Mouse (Mus musculus): ENCODE results near the gene Slc39a3. TPM values are rescaled to one million over a fixed set of nuclear protein-coding genes. Genes with fewer than 3 reads are reported as not detected.
A peak's percentile ranks its signal among the peaks of the same experiment; 100 is the strongest.

The Slc39a3 gene
- polyA plus RNA-seq, 1 experiment from 2014 or later: 29.2 TPM

DNA sequence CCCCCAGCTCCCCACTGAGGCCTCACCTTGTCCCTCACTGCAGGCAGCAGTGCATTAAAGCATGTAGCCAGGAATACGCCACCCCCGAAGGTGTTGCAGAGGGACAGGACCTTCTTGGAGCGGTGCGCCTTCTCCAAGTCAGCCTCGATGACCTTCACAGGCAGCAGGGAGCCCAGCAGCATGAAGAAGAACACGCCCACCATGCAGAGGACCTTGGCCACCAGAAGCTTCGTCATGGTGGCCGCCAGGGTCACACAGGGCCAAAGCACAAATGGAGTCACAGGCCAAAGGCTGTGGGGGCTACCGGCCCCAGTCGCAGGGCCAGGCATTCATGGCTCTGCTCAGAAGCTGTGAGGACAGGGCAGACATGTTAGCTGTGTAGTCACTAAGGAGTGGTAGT is 3.6 kb downstream of the Slc39a3 start:
- Histone ChIP-seq H3K36me3 (replicated peaks) (peaks cover 41% of the 10 kb centered on the region), H3K27ac (no peak overlapping the region), H3K27me3 (no peaks in the 10 kb centered on the region), H3K9me3 (no peaks in the 10 kb centered on the region), H3K9ac (no peak overlapping the region), H3K4me3 (replicated peaks) (no peak overlapping the region), H3K4me2 (no peak overlapping the region), H3K4me1 (peaks cover 12% of the 10 kb centered on the region)
- WGBS: 86% methylated on average over 10 of the region's 10 CpGs
- no peak for ATAC-seq (ENCODE audit: low FRiP score)

- Histone ChIP-seq H3K9ac (no peak overlapping the region), H3K4me1 (peaks cover 13% of the 10 kb centered on the region), H3K4me2 (no peak overlapping the region), H3K9me3 (no peaks in the 10 kb centered on the region), H3K27me3 (peaks cover 25% of the 10 kb centered on the region), H3K27ac (no peak overlapping the region), H3K36me3 (replicated peaks) (peaks cover 41% of the 10 kb centered on the region), H3K4me3 (replicated peaks) (no peak overlapping the region)
- ATAC-seq (ENCODE audit: low FRiP score): no peak
- 74% methylated on average over 10 of the region's 10 CpGs for WGBS
Measured at GRCm38 (mm10) chr10:81029031-81029430, 8.2 kb downstream of the Slc39a3 start.

DNA sequence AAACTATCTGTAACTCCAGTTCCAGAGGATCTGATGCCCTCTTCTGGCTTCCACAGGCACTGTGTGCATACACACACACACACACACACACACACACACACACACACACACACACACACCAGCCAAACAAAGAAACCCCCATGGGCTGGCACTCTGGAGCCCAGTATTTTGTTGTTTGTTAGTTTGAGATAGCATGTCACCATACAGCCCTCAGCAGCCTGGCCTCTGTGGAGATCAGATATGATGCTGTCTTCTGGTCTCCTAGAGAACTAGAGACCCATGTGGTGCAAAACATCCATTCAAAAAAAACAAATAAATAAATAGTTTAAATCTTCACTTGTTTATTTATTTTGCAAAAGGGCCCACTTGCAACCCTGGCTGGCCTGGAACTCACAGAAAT is 9.0 kb downstream of the Slc39a3 start:
- no peak overlapping the region for H3K27ac ChIP-seq
- peaks cover 33% of the 10 kb centered on the region for H3K36me3 ChIP-seq (replicated peaks)
- H3K4me1 ChIP-seq: peaks cover 13% of the 10 kb centered on the region
- H3K9ac ChIP-seq: no peak overlapping the region
- no peak for ATAC-seq (ENCODE audit: low FRiP score)
- H3K4me2 ChIP-seq: no peak overlapping the region
- peaks cover 32% of the 10 kb centered on the region for H3K27me3 ChIP-seq
- no peaks in the 10 kb centered on the region for H3K9me3 ChIP-seq
- H3K4me3 ChIP-seq (replicated peaks): no peak overlapping the region

GRCm38 (mm10) chr10:81027331-81027730 is 9.9 kb downstream of the Slc39a3 start:
- WGBS: 72% methylated on average over 4 of the region's 4 CpGs
- Histone ChIP-seq H3K27ac (no peak overlapping the region), H3K4me3 (replicated peaks) (no peak overlapping the region), H3K4me2 (no peak overlapping the region), H3K9ac (no peak overlapping the region), H3K36me3 (replicated peaks) (peaks cover 24% of the 10 kb centered on the region), H3K9me3 (no peaks in the 10 kb centered on the region), H3K27me3 (peaks cover 38% of the 10 kb centered on the region), H3K4me1 (peaks cover 13% of the 10 kb centered on the region)
- ATAC-seq (ENCODE audit: low FRiP score): no peak

GRCm38 (mm10) chr10:81026857-81027256 is 10.4 kb downstream of the Slc39a3 start:
- no peak overlapping the region for H3K4me3 ChIP-seq (replicated peaks)
- peaks cover 43% of the 10 kb centered on the region for H3K27me3 ChIP-seq
- peaks cover 13% of the 10 kb centered on the region for H3K4me1 ChIP-seq
- WGBS: 91% methylated on average over 5 of the region's 5 CpGs
- no peak overlapping the region for H3K27ac ChIP-seq
- H3K9ac ChIP-seq: no peak overlapping the region
- H3K36me3 ChIP-seq (replicated peaks): peaks cover 20% of the 10 kb centered on the region
- H3K9me3 ChIP-seq: no peaks in the 10 kb centered on the region
- ATAC-seq (ENCODE audit: low FRiP score): no peak
- no peak overlapping the region for H3K4me2 ChIP-seq

DNA sequence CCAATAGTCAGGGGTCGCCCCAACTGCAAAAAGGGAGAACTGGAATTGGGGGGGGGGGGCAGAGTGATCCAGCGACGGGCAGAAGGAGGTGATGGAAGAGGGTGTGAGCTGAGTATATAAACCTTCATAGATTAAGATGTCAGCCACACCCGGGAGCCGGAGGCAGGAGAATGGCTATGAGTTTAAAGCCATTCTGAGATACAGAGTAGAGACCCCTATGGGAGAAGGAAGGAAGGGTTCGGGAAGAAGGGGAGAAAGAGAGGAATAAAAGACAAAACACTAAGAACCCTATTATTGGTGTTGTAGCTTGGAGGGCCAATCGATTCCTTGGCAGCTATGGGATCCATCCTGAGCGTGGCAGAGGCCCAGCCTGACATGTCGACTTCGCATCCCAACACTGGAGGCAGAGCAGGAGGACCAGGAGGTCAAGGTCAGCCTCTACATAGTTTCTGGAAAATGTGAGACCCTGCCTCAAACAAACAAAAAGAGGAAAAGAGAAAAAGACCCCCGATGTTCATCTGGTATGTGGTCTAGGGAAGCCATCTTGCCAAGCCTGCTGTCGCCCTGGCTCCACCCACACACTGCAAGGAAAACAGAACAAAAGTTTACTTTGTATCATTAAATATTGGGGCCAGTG is 11.5 kb downstream of the Slc39a3 start, which contains the start of gene Diras1:
Diras1 (minus strand) TSS at position 24 of the 637 bp plus-strand sequence.
- H3K4me1 ChIP-seq: peaks cover 13% of the 10 kb centered on the region
- no peak for ATAC-seq (ENCODE audit: low FRiP score)
- peak within 1 kb of the TSS; percentile 79 for H3K4me2 ChIP-seq
- peak within 1 kb of the TSS; percentile 64 for H3K9ac ChIP-seq
- H3K36me3 ChIP-seq (replicated peaks): peaks cover 8% of the 10 kb centered on the region
- no peaks in the 10 kb centered on the region for H3K9me3 ChIP-seq
- H3K4me3 ChIP-seq (replicated peaks): peak within 1 kb of the TSS; percentile 48
- WGBS: 50% methylated on average over 11 of the region's 12 CpGs
- no peak within 1 kb of the TSS for H3K27ac ChIP-seq
- H3K27me3 ChIP-seq: peaks cover 54% of the 10 kb centered on the region

DNA sequence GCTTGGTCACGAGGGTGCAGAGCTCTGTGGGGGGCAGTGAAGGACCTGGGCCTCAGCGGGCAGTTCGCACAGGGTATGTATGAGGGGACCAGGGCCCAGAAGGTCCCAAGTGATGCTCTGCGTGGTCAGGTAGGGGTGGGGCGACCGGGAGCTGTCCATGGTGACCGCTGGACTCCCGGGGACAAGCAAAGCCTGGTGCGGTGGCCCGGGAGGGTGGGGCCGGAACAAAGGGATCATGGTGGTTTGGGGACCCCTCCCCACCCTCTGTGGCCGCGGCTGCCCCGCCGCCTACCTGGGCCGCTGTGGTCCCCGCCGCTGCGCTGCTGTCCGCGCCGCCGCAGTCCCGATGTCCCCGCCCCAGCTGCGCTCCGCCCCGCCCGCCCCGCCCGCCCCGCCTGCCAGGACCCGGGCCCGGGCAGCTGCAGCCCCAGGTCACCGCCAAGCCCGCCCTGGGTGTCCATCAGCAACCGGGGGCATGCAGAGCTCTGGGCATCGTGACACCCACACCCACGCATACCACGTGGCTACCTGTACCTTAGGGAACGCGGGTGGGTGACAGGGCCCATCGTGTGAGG is 12.1 kb downstream of the Slc39a3 start:
- WGBS: under 1% methylated on average over 32 of the region's 43 CpGs
- ATAC-seq (ENCODE audit: low FRiP score): peak; percentile 63
- Histone ChIP-seq H3K4me1 (peaks cover 13% of the 10 kb centered on the region), H3K4me2 (peak overlapping the region; percentile 79), H3K36me3 (replicated peaks) (peaks cover 2% of the 10 kb centered on the region), H3K9me3 (no peaks in the 10 kb centered on the region), H3K27me3 (peaks cover 56% of the 10 kb centered on the region), H3K27ac (no peak overlapping the region), H3K9ac (peak overlapping the region; percentile 64), H3K4me3 (replicated peaks) (peak overlapping the region; percentile 48)

DNA sequence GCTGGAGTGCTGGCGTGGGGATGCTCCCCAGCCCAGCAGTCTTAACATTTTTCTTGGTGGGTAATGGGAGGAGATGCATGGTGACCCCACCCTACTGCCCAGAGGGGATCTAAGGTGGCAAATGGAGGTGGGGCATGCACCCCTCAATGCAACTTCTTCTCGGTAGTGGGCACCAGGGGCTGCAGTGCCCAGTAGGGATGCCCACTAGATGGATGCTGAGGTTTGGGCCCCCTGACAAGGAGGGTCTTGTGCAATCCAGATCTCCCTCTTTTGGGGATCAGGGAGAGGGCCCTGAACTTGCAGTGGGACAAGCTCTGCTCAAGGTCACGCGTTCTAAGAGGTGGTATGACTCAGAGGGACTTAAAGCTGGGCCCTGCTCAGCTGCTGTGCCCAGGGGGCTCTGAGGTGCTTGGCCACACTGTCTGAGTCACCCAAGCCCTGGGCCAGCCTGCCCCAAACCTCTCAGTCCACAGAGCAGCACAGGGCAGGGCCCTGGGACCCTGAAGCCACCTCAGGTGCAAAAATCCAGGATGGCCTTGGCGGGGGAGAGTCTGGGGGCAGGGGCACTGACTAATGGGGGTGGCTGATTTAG is 12.8 kb downstream of the Slc39a3 start:
- ATAC-seq (ENCODE audit: low FRiP score): peak; percentile 5; the same call in 1 of the 2 replicates
- H3K27me3 ChIP-seq: peaks cover 56% of the 10 kb centered on the region
- H3K9ac ChIP-seq: peak overlapping the region; percentile 64; the same call in 1 of the 2 replicates
- H3K4me3 ChIP-seq (replicated peaks): peak overlapping the region; percentile 48
- no peaks in the 10 kb centered on the region for H3K36me3 ChIP-seq (replicated peaks)
- no peak overlapping the region for H3K27ac ChIP-seq
- H3K4me2 ChIP-seq: peak overlapping the region; percentile 79
- 77% methylated on average over 5 of the region's 5 CpGs for WGBS
- no peaks in the 10 kb centered on the region for H3K9me3 ChIP-seq
- peaks cover 13% of the 10 kb centered on the region for H3K4me1 ChIP-seq

DNA sequence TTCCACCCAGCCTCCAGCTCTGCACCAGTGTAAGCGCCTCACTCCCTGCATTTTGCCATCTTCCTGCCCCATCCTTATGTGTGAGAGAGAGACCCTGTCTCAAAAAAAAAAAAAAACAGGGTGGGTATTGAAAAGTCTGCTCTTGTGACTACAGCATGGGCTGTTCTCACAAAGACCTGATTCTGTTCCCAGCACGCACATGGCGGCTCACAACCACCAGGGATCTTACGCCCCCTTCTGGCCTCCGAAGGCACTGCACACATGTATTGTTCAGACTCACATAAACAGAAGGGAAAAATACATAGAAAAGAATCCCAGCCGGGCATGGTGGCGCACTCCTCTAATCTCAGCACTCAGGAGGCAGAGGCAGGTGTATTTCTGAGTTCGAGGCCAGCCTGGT is 14.5 kb downstream of the Slc39a3 start:
- Histone ChIP-seq H3K4me3 (replicated peaks) (no peak overlapping the region), H3K4me1 (peaks cover 11% of the 10 kb centered on the region), H3K27me3 (peaks cover 56% of the 10 kb centered on the region), H3K9me3 (no peaks in the 10 kb centered on the region), H3K36me3 (replicated peaks) (no peaks in the 10 kb centered on the region), H3K9ac (no peak overlapping the region), H3K4me2 (no peak overlapping the region), H3K27ac (no peak overlapping the region)
- ATAC-seq (ENCODE audit: low FRiP score): no peak
- WGBS: 68% methylated on average over 8 of the region's 8 CpGs

- no peak overlapping the region for H3K9ac ChIP-seq
- no peak overlapping the region for H3K4me3 ChIP-seq (replicated peaks)
- no peak overlapping the region for H3K4me2 ChIP-seq
- H3K27ac ChIP-seq: no peak overlapping the region
- H3K4me1 ChIP-seq: peaks cover 11% of the 10 kb centered on the region
- no peaks in the 10 kb centered on the region for H3K36me3 ChIP-seq (replicated peaks)
- peaks cover 50% of the 10 kb centered on the region for H3K27me3 ChIP-seq
- H3K9me3 ChIP-seq: no peaks in the 10 kb centered on the region
- no peak for ATAC-seq (ENCODE audit: low FRiP score)
- 24% methylated on average over 26 of the region's 26 CpGs for WGBS
Measured at GRCm38 (mm10) chr10:81021547-81022110, 15.6 kb downstream of the Slc39a3 start.

DNA sequence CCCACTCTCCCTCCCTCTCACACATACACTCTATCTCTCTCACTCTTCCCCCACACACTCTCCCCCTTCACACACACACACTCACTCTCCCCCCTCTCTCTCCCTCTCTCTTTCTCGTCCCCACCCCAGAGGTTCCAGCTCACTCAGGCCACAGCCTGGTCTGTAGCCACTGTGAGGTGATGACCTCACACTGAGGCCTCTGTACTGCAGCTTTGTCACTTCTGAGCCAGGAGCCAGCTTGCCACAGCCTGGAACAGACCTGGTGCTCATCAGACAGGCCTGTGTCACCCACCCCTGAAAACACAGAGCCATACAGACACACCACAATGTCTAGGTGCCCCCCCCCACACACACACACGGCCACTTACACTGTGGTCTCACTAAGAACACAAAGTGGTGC is 17.0 kb downstream of the Slc39a3 start:
- no peak overlapping the region for H3K4me3 ChIP-seq (replicated peaks)
- H3K4me1 ChIP-seq: peaks cover 9% of the 10 kb centered on the region
- no peaks in the 10 kb centered on the region for H3K9me3 ChIP-seq
- H3K27ac ChIP-seq: no peak overlapping the region
- peaks cover 43% of the 10 kb centered on the region for H3K27me3 ChIP-seq
- H3K36me3 ChIP-seq (replicated peaks): no peaks in the 10 kb centered on the region
- H3K9ac ChIP-seq: no peak overlapping the region
- no peak overlapping the region for H3K4me2 ChIP-seq
- WGBS: 55% methylated on average over 2 of the region's 2 CpGs
- ATAC-seq (ENCODE audit: low FRiP score): no peak

GRCm38 (mm10) chr10:81019687-81020086 is 17.5 kb downstream of the Slc39a3 start:
- ATAC-seq (ENCODE audit: low FRiP score): no peak
- Histone ChIP-seq H3K36me3 (replicated peaks) (no peaks in the 10 kb centered on the region), H3K27me3 (peaks cover 38% of the 10 kb centered on the region), H3K4me2 (no peak overlapping the region), H3K9me3 (no peaks in the 10 kb centered on the region), H3K27ac (no peak overlapping the region), H3K4me1 (peaks cover 4% of the 10 kb centered on the region), H3K4me3 (replicated peaks) (no peak overlapping the region), H3K9ac (no peak overlapping the region)
- 73% methylated on average over 6 of the region's 6 CpGs for WGBS
